Mouse (Mus musculus) cortical plate, adult 2 months (tissue): ENCODE measurements around the gene Prkar2a.

Source experiments
- CTCF ChIP-seq: fragments of 200-500 bp; IDR thresholded peaks from 2 replicates; pipeline ENCODE4 v1.5.1; 2011; ENCODE audit warnings: mild to moderate bottlenecking, control low read depth, low read length; ENCODE audit not compliant: insufficient read depth; ENCODE audit errors: extremely low read depth
- POLR2A ChIP-seq: fragments of 200-500 bp; IDR thresholded peaks from 2 replicates; pipeline ENCODE4 v1.6.1; 2011; ENCODE audit warnings: mild to moderate bottlenecking, low read length, control low read depth; ENCODE audit not compliant: insufficient read depth; ENCODE audit errors: extremely low read depth

GRCm38 (mm10) chr9:108654566-108655464, 34.3 kb upstream of the Prkar2a start:
- TF ChIP-seq POLR2A (no peak), CTCF (no peak)
